Mouse (Mus musculus): Measurements from ENCODE around the gene Bcl2a1c.
"Not testable (repeated sequence)": the region's sequence is repeated elsewhere in the genome, so short reads cannot be mapped to it uniquely, and the experiment has no call there.

Bcl2a1c gene

GRCm38 (mm10) chr9:114329855-114330254 is at the start of gene Bcl2a1c:
TSS of gene Bcl2a1c (plus strand) at chr9:114330135.
- not testable (repeated sequence) for DNase-seq (ENCODE audit: low spot score in 2 of 2)

DNA sequence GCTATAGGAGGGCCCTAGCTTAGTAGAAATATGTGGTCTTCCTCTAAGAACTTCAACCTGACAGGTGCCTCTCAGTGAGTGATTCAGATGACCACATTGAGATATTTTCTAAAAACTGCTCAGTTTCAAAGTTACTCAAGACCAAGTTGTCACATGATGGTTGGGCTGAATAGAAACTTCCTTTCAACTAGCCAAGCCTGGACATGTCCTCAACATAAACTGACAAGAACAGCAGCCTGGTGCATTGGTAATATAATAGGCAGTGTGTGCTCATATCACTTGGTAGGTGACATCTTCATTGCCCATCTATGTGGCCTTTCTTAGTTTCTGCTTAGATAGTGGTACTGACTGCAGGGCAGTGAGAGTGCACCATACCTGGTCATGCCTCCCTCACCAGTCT is 24.0 kb upstream of the Bcl2a1c start:
- not testable (repeated sequence) for DNase-seq (ENCODE audit: low spot score in 2 of 2)

DNA sequence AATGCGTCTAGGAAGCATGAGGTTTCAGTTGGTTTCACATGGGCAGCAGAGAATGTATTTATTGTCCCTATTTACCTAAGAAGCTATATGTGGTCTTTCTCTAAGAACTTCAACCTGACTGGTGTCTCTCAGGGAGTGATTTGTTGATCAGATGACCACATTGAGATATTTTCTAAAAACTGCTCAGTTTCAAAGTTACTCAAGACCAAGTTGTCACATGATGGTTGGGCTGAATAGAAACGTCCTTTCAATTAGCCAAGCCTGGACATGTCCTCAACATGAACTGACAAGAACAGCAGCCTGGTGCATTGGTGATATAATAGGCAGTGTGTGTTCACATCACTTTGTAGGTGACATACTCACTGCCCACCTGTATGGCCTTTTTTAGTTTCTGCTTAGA is 18.2 kb upstream of the Bcl2a1c start:
- DNase-seq (ENCODE audit: low spot score in 2 of 2): not testable (repeated sequence)

GRCm38 (mm10) chr9:114318021-114318420 is 11.9 kb upstream of the Bcl2a1c start:
- DNase-seq (ENCODE audit: low spot score in 2 of 2): peak; percentile 24 to 39

- no peak for DNase-seq (ENCODE audit: low spot score in 2 of 2)
Observed at GRCm38 (mm10) chr9:114326011-114326748, 3.8 kb upstream of the Bcl2a1c start.

DNA sequence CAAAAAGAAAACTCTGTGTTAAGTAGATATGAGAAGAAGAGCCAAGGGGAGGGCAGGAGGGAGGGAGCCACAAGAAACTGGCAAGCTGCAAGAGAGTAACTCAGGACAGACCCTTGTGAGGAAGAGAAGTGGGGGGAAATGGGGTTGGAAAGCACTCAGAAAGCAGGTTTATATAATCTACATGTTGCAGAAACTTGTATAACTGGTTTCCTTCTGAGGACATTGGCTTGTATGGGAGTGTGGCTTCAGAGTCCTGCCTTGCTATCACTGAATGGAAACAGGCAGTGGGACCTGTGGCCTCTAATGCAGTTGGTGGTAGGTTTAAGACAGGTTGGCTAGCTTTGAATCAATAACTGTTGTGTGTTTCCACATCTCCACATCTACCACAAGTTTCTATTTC is 1.6 kb upstream of the Bcl2a1c start:
- DNase-seq (ENCODE audit: low spot score in 2 of 2): not testable (repeated sequence)

- DNase-seq (ENCODE audit: low spot score in 2 of 2): peak; percentile 69 to 80
Observed at GRCm38 (mm10) chr9:114367783-114368470, 38.0 kb downstream of the Bcl2a1c start.

DNA sequence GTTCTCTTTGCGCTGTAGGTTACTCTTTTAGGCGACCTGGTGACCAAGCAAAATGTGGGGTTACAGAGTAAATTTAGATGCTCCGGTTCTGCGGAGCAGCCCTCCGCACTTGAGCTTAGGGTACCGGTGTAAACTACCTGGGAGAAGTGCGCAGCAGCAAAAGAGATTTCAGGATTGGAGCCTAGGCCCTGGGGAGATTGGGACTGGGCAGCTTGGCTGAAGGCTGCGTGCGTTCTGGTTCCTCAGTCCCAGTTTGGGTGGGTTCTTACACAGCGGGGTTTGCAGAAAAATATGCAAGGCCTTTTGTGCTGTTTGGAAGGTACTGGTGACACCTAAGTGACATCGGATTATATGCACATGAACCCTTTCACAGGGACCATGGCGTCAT is 38.5 kb downstream of the Bcl2a1c start:
- no peak for DNase-seq (ENCODE audit: low spot score in 2 of 2)

- not testable (repeated sequence) for DNase-seq (ENCODE audit: low spot score in 2 of 2)
Observed at GRCm38 (mm10) chr9:114369389-114369788, 39.5 kb downstream of the Bcl2a1c start.

DNA sequence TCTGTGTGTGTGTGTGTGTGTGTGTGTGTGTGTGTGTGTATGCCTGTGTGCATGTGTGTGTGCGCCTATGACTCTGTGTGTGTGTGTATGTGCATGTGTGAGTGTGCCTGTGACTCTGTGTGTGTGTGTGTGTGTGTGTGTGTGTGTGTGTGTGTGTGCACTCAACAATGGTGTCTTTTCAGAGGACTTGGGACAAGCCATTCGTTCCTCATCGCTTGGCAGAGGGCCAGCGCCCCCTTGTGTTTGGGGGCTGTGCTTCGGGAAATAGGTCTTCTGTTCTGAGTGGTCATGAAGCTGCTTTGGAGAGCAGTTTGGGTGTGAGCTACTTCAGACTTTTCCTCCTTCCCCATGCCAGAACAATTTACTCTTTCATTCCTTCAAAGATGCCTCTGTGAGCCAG is 41.8 kb downstream of the Bcl2a1c start:
- not testable (repeated sequence) for DNase-seq (ENCODE audit: low spot score in 2 of 2)

DNA sequence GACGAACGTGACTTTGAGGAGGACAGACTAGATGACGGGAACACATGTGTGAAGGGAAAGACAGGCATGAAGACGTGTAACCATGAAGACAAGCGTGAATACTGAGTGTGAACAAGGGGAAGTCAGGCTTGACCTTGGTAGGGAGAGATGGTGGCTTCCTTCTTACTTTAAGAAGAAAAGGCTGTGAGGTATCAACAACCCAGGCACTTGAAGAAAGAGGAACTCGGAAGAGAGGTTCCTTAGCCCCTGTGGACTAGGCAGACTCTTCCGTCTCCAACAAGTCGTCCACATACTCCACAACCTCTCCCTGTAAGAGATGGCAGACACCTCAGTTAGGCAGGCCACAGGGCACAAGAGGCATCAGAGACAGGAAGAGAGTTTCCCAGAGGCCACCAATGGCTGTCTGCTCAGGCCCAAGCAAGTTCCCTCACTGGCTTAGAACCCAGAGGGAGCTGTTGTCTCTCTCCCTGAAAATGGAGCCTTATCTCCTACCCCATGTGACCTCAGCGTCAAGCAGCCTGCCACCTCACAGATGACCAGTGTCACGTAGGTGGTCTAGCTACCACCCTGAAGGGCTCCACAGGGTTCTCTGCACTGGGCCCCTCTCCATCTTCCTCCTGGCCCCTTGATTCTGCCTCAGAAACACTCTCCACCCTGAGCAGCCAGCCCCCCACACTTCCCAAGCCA is 45.5 kb downstream of the Bcl2a1c start:
- DNase-seq (ENCODE audit: low spot score in 2 of 2): no peak

DNA sequence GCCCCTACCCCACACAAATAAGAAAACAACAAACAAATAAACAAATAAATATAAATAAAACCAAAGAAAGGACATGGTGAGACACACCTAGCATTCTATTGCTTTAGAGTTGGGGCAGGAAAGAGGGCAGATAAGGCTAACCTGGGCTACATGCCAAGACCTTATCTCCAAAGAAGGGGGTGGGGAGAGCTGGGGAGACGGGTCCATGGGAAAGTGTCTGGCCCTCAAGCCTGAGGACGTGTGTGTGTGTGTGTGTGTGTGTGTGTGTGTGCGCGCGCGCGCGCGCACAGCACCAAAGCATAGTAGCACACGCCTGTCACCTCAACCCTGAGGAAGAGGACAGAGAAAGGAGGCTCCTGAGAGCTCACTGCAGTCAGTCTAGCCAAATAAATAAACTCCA is 47.2 kb downstream of the Bcl2a1c start:
- no peak for DNase-seq (ENCODE audit: low spot score in 2 of 2)

- no peak for DNase-seq (ENCODE audit: low spot score in 2 of 2)
Observed at GRCm38 (mm10) chr9:114379871-114380270, 49.9 kb downstream of the Bcl2a1c start.

Data from urinary bladder, postnatal 36 days (tissue).